Mouse (Mus musculus) MEL (cell line): Measurements from ENCODE around the gene Dmc1. TPM values are rescaled to one million over a fixed set of nuclear protein-coding genes. Genes with fewer than 3 reads are reported as not detected.

Experiments used
- DNase-seq: peaks from one replicate; pipeline ENCODE4 v3.0.0; 2011; ENCODE audit warnings: low read depth, low spot score
- H3K27ac ChIP-seq: 2 replicates; pipeline ENCODE4 v1.5.1; 2012; ENCODE audit warnings: low read depth, mild to moderate bottlenecking, control low read depth, low read length, moderate library complexity; ENCODE audit not compliant: control insufficient read depth
- H3K27me3 ChIP-seq, 2 experiments: fragments of 150-350 bp in 1 of 2; sonication (generic) in 1 of 2; 2 replicates each; pipeline ENCODE4 v1.6.1; 2012; ENCODE audit warnings: low read length in 2 of 2, mild to moderate bottlenecking in 2 of 2, improper control_type of control experiment in 1 of 2, moderate library complexity in 1 of 2; ENCODE audit not compliant: insufficient read depth in 2 of 2, control insufficient read depth in 1 of 2
- H3K36me3 ChIP-seq, 2 experiments: 2 replicates each; pipeline ENCODE4 v1.6.1; 2012 to 2014; ENCODE audit warnings: low read length in 2 of 2, improper control_type of control experiment in 1 of 2, inconsistent platforms in 1 of 2, mild to moderate bottlenecking in 1 of 2; ENCODE audit not compliant: insufficient read depth in 2 of 2, control insufficient read depth in 1 of 2
- H3K4me1 ChIP-seq, 2 experiments: fragments of 150-350 bp in 1 of 2; sonication (generic) in 1 of 2; 2 replicates each; pipeline ENCODE4 v1.6.1; 2012; ENCODE audit warnings: low read length in 2 of 2, improper control_type of control experiment in 1 of 2, mild to moderate bottlenecking in 1 of 2; ENCODE audit not compliant: insufficient read depth in 2 of 2, control insufficient read depth in 1 of 2
- H3K4me3 ChIP-seq, 2 experiments: fragments of 150-350 bp in 1 of 2; sonication (generic) in 1 of 2; 2 replicates each; pipeline ENCODE4 v1.5.1; 2012; ENCODE audit warnings: low read depth in 2 of 2, low read length in 2 of 2, mild to moderate bottlenecking in 2 of 2, moderate library complexity in 2 of 2, control low read depth in 1 of 2, improper control_type of control experiment in 1 of 2; ENCODE audit not compliant: control insufficient read depth in 1 of 2, insufficient read depth in 1 of 2
- H3K79me2 ChIP-seq: 2 replicates; pipeline ENCODE4 v1.6.1; 2012; ENCODE audit warnings: mild to moderate bottlenecking, low read length, moderate library complexity; ENCODE audit not compliant: control insufficient read depth, poor library complexity, insufficient read depth
- H3K9ac ChIP-seq: 2 replicates; pipeline ENCODE4 v1.6.1; 2012; ENCODE audit warnings: low read depth, mild to moderate bottlenecking, control low read depth, low read length, moderate library complexity; ENCODE audit not compliant: control insufficient read depth, poor library complexity, severe bottlenecking
- H3K9me3 ChIP-seq: fragments of 150-350 bp; sonication (generic); replicated peaks from 2 replicates; pipeline ENCODE4 v1.6.1; 2012; ENCODE audit warnings: mild to moderate bottlenecking, low read length, improper control_type of control experiment, moderate library complexity; ENCODE audit not compliant: insufficient read depth
- CHD1 ChIP-seq: IDR thresholded peaks from 2 replicates; pipeline ENCODE4 v1.6.1; 2012; ENCODE audit warnings: low read depth, mild to moderate bottlenecking, inconsistent platforms, low read length, improper control_type of control experiment
- CHD2 ChIP-seq: IDR thresholded peaks from 2 replicates; pipeline ENCODE4 v1.6.1; 2011; ENCODE audit warnings: low read length, improper control_type of control experiment
- CTCF ChIP-seq, 3 experiments: IDR thresholded peaks in 2 of 3; conservative IDR thresholded peaks in 1 of 3; 2 replicates each; pipeline ENCODE4 v1.5.1; 2011 to 2012; ENCODE audit warnings: low read length in 3 of 3, low read depth in 2 of 3, mild to moderate bottlenecking in 2 of 3, improper control_type of control experiment in 1 of 3, inconsistent platforms in 1 of 3, mixed read lengths in 1 of 3, moderate library complexity in 1 of 3; ENCODE audit not compliant: control insufficient read depth in 1 of 3, insufficient read depth in 1 of 3, poor library complexity in 1 of 3, severe bottlenecking in 1 of 3
- E2F4 ChIP-seq: IDR thresholded peaks from 2 replicates; pipeline ENCODE4 v1.6.1; 2011; ENCODE audit warnings: low read depth, low read length, improper control_type of control experiment, borderline replicate concordance
- EP300 ChIP-seq, 2 experiments: IDR thresholded peaks; 2 replicates each; pipeline ENCODE4 v1.6.1; 2011; ENCODE audit warnings: improper control_type of control experiment in 2 of 2, low read length in 2 of 2, low read depth in 1 of 2, mild to moderate bottlenecking in 1 of 2
- ETS1 ChIP-seq: IDR thresholded peaks from 2 replicates; pipeline ENCODE4 v1.6.1; 2012; ENCODE audit warnings: low read depth, mild to moderate bottlenecking, inconsistent platforms, low read length, improper control_type of control experiment, moderate library complexity
- GATA1 ChIP-seq: IDR thresholded peaks from 2 replicates; pipeline ENCODE4 v1.6.1; 2011; ENCODE audit warnings: low read depth, low read length, improper control_type of control experiment
- HCFC1 ChIP-seq: IDR thresholded peaks from 2 replicates; pipeline ENCODE4 v1.6.1; 2012; ENCODE audit warnings: low read depth, mild to moderate bottlenecking, inconsistent platforms, low read length, improper control_type of control experiment, moderate library complexity
- KAT2A ChIP-seq: conservative IDR thresholded peaks from 2 replicates; pipeline ENCODE4 v1.6.1; 2012; ENCODE audit warnings: low read depth, low read length, improper control_type of control experiment, inconsistent platforms
- MAFK ChIP-seq: IDR thresholded peaks from 2 replicates; pipeline ENCODE4 v1.6.1; 2011; ENCODE audit warnings: low read depth, mild to moderate bottlenecking, low read length, improper control_type of control experiment, borderline replicate concordance
- MAX ChIP-seq: IDR thresholded peaks from 2 replicates; pipeline ENCODE4 v1.6.1; 2011; ENCODE audit warnings: low read length, improper control_type of control experiment
- MAZ ChIP-seq: IDR thresholded peaks from 2 replicates; pipeline ENCODE4 v1.6.1; 2012; ENCODE audit warnings: low read depth, mild to moderate bottlenecking, inconsistent platforms, low read length, improper control_type of control experiment
- MEF2A ChIP-seq: IDR thresholded peaks from 2 replicates; pipeline ENCODE4 v1.6.1; 2014; ENCODE audit warnings: low read depth, mild to moderate bottlenecking, inconsistent platforms, low read length, improper control_type of control experiment; ENCODE audit not compliant: poor library complexity, insufficient replicate concordance, severe bottlenecking; ENCODE audit errors: extremely low read depth
- MYB ChIP-seq: IDR thresholded peaks from 2 replicates; pipeline ENCODE4 v1.6.1; 2011; ENCODE audit warnings: mild to moderate bottlenecking, low read depth, low read length, improper control_type of control experiment
- MYC ChIP-seq: IDR thresholded peaks from 2 replicates; pipeline ENCODE4 v1.6.1; 2011; ENCODE audit warnings: low read depth, mild to moderate bottlenecking, low read length, improper control_type of control experiment, moderate library complexity
- POLR2AphosphoS2 ChIP-seq: IDR thresholded peaks from 2 replicates; pipeline ENCODE4 v1.6.1; 2011; ENCODE audit warnings: low read length, improper control_type of control experiment
- RAD21 ChIP-seq: IDR thresholded peaks from 2 replicates; pipeline ENCODE4 v1.6.1; 2011; ENCODE audit warnings: mild to moderate bottlenecking, low read depth, low read length, improper control_type of control experiment
- SIN3A ChIP-seq: IDR thresholded peaks from 2 replicates; pipeline ENCODE4 v1.6.1; 2012; ENCODE audit warnings: low read length, improper control_type of control experiment, inconsistent platforms
- TAL1 ChIP-seq: IDR thresholded peaks from 2 replicates; pipeline ENCODE4 v1.6.1; 2012; ENCODE audit warnings: mild to moderate bottlenecking, inconsistent platforms, low read length, moderate library complexity, mixed read lengths
- TBP ChIP-seq: IDR thresholded peaks from 2 replicates; pipeline ENCODE4 v1.8.0; 2011; ENCODE audit warnings: low read depth, low read length, improper control_type of control experiment
- TCF12 ChIP-seq: IDR thresholded peaks from 2 replicates; pipeline ENCODE4 v1.6.1; 2014; ENCODE audit warnings: low read depth, mild to moderate bottlenecking, inconsistent platforms, low read length, improper control_type of control experiment, moderate library complexity
- UBTF ChIP-seq: IDR thresholded peaks from 2 replicates; pipeline ENCODE4 v1.6.1; 2012; ENCODE audit warnings: low read depth, mild to moderate bottlenecking, inconsistent platforms, low read length, improper control_type of control experiment, moderate library complexity, borderline replicate concordance; ENCODE audit not compliant: insufficient read depth
- USF2 ChIP-seq, 2 experiments: IDR thresholded peaks; 2 replicates each; pipeline ENCODE4 v1.6.1; 2011 to 2012; ENCODE audit warnings: improper control_type of control experiment in 2 of 2, low read length in 2 of 2, borderline replicate concordance in 1 of 2, inconsistent platforms in 1 of 2, low read depth in 1 of 2, mild to moderate bottlenecking in 1 of 2; ENCODE audit not compliant: insufficient read depth in 1 of 2
- ZC3H11A ChIP-seq: IDR thresholded peaks from 2 replicates; pipeline ENCODE4 v1.6.1; 2012; ENCODE audit warnings: low read depth, mild to moderate bottlenecking, inconsistent platforms, low read length, improper control_type of control experiment
- ZKSCAN1 ChIP-seq: IDR thresholded peaks from 2 replicates; pipeline ENCODE4 v1.6.1; 2012; ENCODE audit warnings: low read depth, mild to moderate bottlenecking, inconsistent platforms, low read length, improper control_type of control experiment, moderate library complexity
- ZMIZ1 ChIP-seq: IDR thresholded peaks from 2 replicates; pipeline ENCODE4 v1.6.1; 2012; ENCODE audit warnings: low read depth, mild to moderate bottlenecking, inconsistent platforms, low read length, improper control_type of control experiment, moderate library complexity
- polyA plus RNA-seq, 2 experiments: library from polyadenylated mRNA; stranded (reverse) in 1 of 2; unstranded in 1 of 2; fragments of >175 nt in 1 of 2; fragments of >200 nt in 1 of 2; gene quantifications; 2 replicates each; pipeline versions ENCODE4 v1.2.1 to v1.2.4; 2012; ENCODE audit warnings: low replicate concordance in 2 of 2, low read depth in 1 of 2; ENCODE audit not compliant: insufficient read length in 2 of 2, insufficient read depth in 1 of 2, missing spikeins in 1 of 2
- total RNA-seq: library from RNA; depleted of rRNA; stranded (reverse); fragments of 300-350 nt; gene quantifications from 2 replicates; pipeline ENCODE4 v1.2.3, GENCODE M21; 2012

Gene Dmc1
- total and polyA plus RNA-seq, 3 experiments = not detected

- Histone ChIP-seq H3K4me3 (no peak overlapping the region), H3K36me3 (no peaks in the 10 kb centered on the region), H3K79me2 (no peaks in the 10 kb centered on the region), H3K27ac (no peak overlapping the region), H3K4me1 (no peaks in the 10 kb centered on the region), H3K27me3 (peaks cover 4 to 9% of the 10 kb centered on the region in 2 experiments), H3K9ac (no peak overlapping the region), H3K9me3 (no peaks in the 10 kb centered on the region)
- DNase-seq = no peak
- no peak for TF ChIP-seq TAL1
- no peak for TF ChIP-seq ZC3H11A
- TF ChIP-seq POLR2AphosphoS2 = no peak
- TF ChIP-seq ETS1 = no peak
- TF ChIP-seq MEF2A = no peak
- TF ChIP-seq TCF12 = no peak
- no peak for TF ChIP-seq MYB
- no peak for TF ChIP-seq SIN3A
- no peak for TF ChIP-seq CHD1
- TF ChIP-seq CHD2 = no peak
- TF ChIP-seq E2F4 = no peak
These were observed 45.3 kb downstream of the Dmc1 start for GRCm38 (mm10) chr15:79559649-79560048.

GRCm38 (mm10) chr15:79552566-79552965 is 52.3 kb downstream of the Dmc1 start:
- Histone ChIP-seq H3K27me3 (peaks cover 1 to 2% of the 10 kb centered on the region in 2 experiments; a peak in 2 of 4 replicates), H3K36me3 (no peaks in the 10 kb centered on the region), H3K9me3 (no peaks in the 10 kb centered on the region), H3K27ac (no peak overlapping the region), H3K9ac (no peak overlapping the region), H3K79me2 (no peaks in the 10 kb centered on the region), H3K4me1 (no peaks in the 10 kb centered on the region), H3K4me3 (no peak overlapping the region)
- TF ChIP-seq KAT2A (no peak), ETS1 (no peak), ZKSCAN1 (no peak), MYB (no peak), ZMIZ1 (no peak), MYC (no peak), TBP (no peak), GATA1 (no peak), HCFC1 (no peak), CTCF (IDR thresholded peaks at IDR 0.05 in 2 of 3, conservative IDR thresholded peaks at IDR 0.05 in 1 of 3; ENCODE audit: control insufficient read depth in 1 of 3, insufficient read depth in 1 of 3, low read depth in 2 of 3, low read length in 3 of 3, poor library complexity in 1 of 3, severe bottlenecking in 1 of 3) (no peak), MAFK (no peak), USF2 (IDR thresholded peaks at IDR 0.05; ENCODE audit: borderline replicate concordance in 1 of 2, insufficient read depth in 1 of 2, low read depth in 1 of 2, low read length in 2 of 2) (no peak), EP300 (IDR thresholded peaks at IDR 0.05; ENCODE audit: low read depth in 1 of 2, low read length in 2 of 2) (no peak), MAX (no peak), SIN3A (no peak), UBTF (no peak), RAD21 (no peak), TAL1 (no peak), MAZ (no peak)
- DNase-seq = no peak
